Comparison of ENCODE assay signal across 8 mouse cellular contexts in the genomic region with DNA sequence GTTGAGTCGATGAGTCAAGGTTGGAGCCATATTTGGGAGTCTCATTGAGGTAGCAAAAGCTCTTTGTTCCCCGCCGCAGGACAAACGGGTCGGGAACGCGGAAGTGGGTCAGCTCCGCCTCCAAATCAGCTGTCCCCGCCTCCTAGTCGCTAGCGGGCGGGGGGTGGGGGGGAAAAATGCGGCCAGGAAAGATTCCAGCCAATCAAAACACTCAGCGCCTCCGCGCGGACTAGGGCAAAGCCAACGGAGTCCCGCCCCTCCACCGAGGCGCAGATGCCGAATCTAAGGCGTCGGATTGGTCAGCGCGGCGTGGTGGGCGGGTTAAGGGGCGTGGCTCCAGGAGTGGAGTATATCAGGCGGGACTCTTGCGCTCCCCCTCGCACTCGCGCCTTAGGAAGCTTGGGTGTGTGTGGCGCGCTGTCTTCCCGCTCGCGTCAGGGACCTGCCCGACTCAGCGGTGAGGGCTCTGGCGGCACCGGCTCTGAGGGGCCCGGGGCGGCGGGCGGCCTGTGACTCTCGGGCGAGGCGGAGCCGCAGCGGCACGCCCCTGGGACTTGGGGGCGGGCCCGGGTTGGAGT. TPM values are rescaled to one million over a fixed set of nuclear protein-coding genes. Genes with fewer than 3 reads are reported as not detected.
DNase-seq lines count a peak whose midpoint lies in the region; ATAC-seq and TF ChIP-seq lines count a peak whose summit lies in the region.

No protein-coding gene starts in this region.

- H3K4me3 ChIP-seq in erythroblast, embryonic 14.5 days (replicated peaks) = peak overlapping the region; percentile 87
- H3K4me3 ChIP-seq in heart, embryonic 12.5 days = peak overlapping the region; percentile 97
- peak overlapping the region; percentile 94 for H3K4me3 ChIP-seq in kidney, embryonic 16.5 days (ENCODE audit: low read length)
- H3K4me3 ChIP-seq in liver, adult 2 months (ENCODE audit: insufficient read depth, low read depth, low read length) = peak overlapping the region; percentile 78

- peak; percentile 92 for ATAC-seq in heart, embryonic 12.5 days (ENCODE audit: insufficient number of reproducible peaks, low FRiP score)
- ATAC-seq in kidney, embryonic 16.5 days (ENCODE audit: low FRiP score, low TSS enrichment) = peak; percentile 87
- ATAC-seq in monocyte, adult 5-6 weeks (replicated peaks; ENCODE audit: insufficient number of reproducible peaks, low FRiP score, low TSS enrichment, poor library complexity, severe bottlenecking) = peak; percentile 63

- H3K9me3 ChIP-seq in erythroblast, embryonic 14.5 days (ENCODE audit: control insufficient read depth, low read length) = peaks cover 26% of the 10 kb centered on the region
- no peaks in the 10 kb centered on the region for H3K9me3 ChIP-seq in heart, embryonic 12.5 days (replicated peaks)
- no peaks in the 10 kb centered on the region for H3K9me3 ChIP-seq in kidney, embryonic 16.5 days (ENCODE audit: low read length)

- peaks cover 82% of the 10 kb centered on the region for H3K4me1 ChIP-seq in erythroblast, embryonic 14.5 days (ENCODE audit: control insufficient read depth)
- peaks cover 76% of the 10 kb centered on the region for H3K4me1 ChIP-seq in heart, embryonic 12.5 days (replicated peaks)
- peaks cover 72% of the 10 kb centered on the region for H3K4me1 ChIP-seq in kidney, embryonic 16.5 days (ENCODE audit: insufficient read depth, low read length)
- peaks cover 5% of the 10 kb centered on the region for H3K4me1 ChIP-seq in liver, adult 2 months (ENCODE audit: control insufficient read depth, insufficient read depth, low read length)

- under 1% methylated on average over 55 of the region's 55 CpGs for WGBS in heart, embryonic 12.5 days
- under 1% methylated on average over 52 of the region's 55 CpGs for WGBS in kidney, embryonic 16.5 days
- under 1% methylated on average over 46 of the region's 55 CpGs for WGBS in liver, adult 2 months

- H3K27me3 ChIP-seq in erythroblast, embryonic 14.5 days (ENCODE audit: control insufficient read depth) = peaks cover 13% of the 10 kb centered on the region
- H3K27me3 ChIP-seq in heart, embryonic 12.5 days (replicated peaks) = no peaks in the 10 kb centered on the region
- no peaks in the 10 kb centered on the region for H3K27me3 ChIP-seq in kidney, embryonic 16.5 days (ENCODE audit: insufficient read depth, low read length)
- H3K27me3 ChIP-seq in liver, adult 2 months (ENCODE audit: control insufficient read depth, insufficient read depth, low read length) = no peaks in the 10 kb centered on the region

- H3K4me2 ChIP-seq in heart, embryonic 12.5 days = peak overlapping the region; percentile 75
- H3K4me2 ChIP-seq in kidney, embryonic 16.5 days (replicated peaks; ENCODE audit: low read depth, low read length) = peak overlapping the region; percentile 69

- peak overlapping the region; percentile 99 for H3K9ac ChIP-seq in heart, embryonic 12.5 days
- peak overlapping the region; percentile 100 for H3K9ac ChIP-seq in kidney, embryonic 16.5 days (replicated peaks; ENCODE audit: low read length)
- H3K9ac ChIP-seq in liver, adult 2 months (ENCODE audit: low read depth, low read length) = peak overlapping the region; percentile 92

- peak overlapping the region; percentile 100 for H3K27ac ChIP-seq in heart, embryonic 12.5 days (ENCODE audit: poor library complexity, severe bottlenecking)
- peak overlapping the region; percentile 100 for H3K27ac ChIP-seq in kidney, embryonic 16.5 days (ENCODE audit: low read length)
- H3K27ac ChIP-seq in liver, adult 2 months (replicated peaks; ENCODE audit: insufficient read depth, low read depth, low read length) = peak overlapping the region; percentile 85

- no peak for TF ChIP-seq POLR2A in liver, adult 2 months (IDR thresholded peaks at IDR 0.05; ENCODE audit: extremely low read depth, insufficient read depth, low read length)

- no peak for TF ChIP-seq CTCF in liver, adult 2 months (IDR thresholded peaks at IDR 0.05; ENCODE audit: low read depth, low read length)

- H3K36me3 ChIP-seq in erythroblast, embryonic 14.5 days (ENCODE audit: control insufficient read depth) = peaks cover 34% of the 10 kb centered on the region
- H3K36me3 ChIP-seq in heart, embryonic 12.5 days = peaks cover 28% of the 10 kb centered on the region
- peaks cover 26% of the 10 kb centered on the region for H3K36me3 ChIP-seq in kidney, embryonic 16.5 days (ENCODE audit: insufficient read depth, low read length)
- H3K36me3 ChIP-seq in liver, adult 2 months (ENCODE audit: control insufficient read depth, insufficient read depth, low read length) = peaks cover 6% of the 10 kb centered on the region

- peaks cover 6% of the 10 kb centered on the region; the same call in 1 of the 2 replicates for H3K79me2 ChIP-seq in liver, adult 2 months (ENCODE audit: control insufficient read depth, insufficient read depth, low read length)

- peak; percentile 99 for DNase-seq in CD4-positive helper T cell, adult 2 months (ENCODE audit: low read depth, low spot score)
- DNase-seq in brain, embryonic 18.5 days (ENCODE audit: low read depth, low spot score) = peak; percentile 98
- peak; percentile 90 for DNase-seq in liver, adult 2 months (ENCODE audit: extremely low read depth, low read depth, low spot score)
- peak; percentile 98 to 99 for DNase-seq in spleen, postnatal 36 days (ENCODE audit: low spot score in 2 of 2)

RNA-seq across cellular contexts. Expression of gene Cirbp, which starts 1.8 kb away (rescaled TPM):
- polyA plus RNA-seq in erythroblast, embryonic 14.5 days (2012) = 3.9 and 4.3 TPM in 2 replicates
- polyA plus RNA-seq in heart, embryonic 12.5 days (2016; fragmentation: Nextera tagmentation; extraction: Ambion mirVana) = 110 and 118 TPM in 2 replicates
- 96.2 and 101 TPM in 2 replicates for polyA plus RNA-seq in kidney, embryonic 16.5 days (2015; fragmentation: Nextera tagmentation; extraction: Ambion mirVana)
- 19.5 and 25.9 TPM in 2 replicates for total RNA-seq in liver, adult 2 months (2014; rRNA removed)
- 31.8 and 37.0 TPM in 2 replicates for polyA plus RNA-seq in liver, adult 2 months (2012; rRNA removed)
- total RNA-seq in monocyte, adult 5-6 weeks (2017) = 137 to 163 TPM (median 145 TPM) in 3 replicates

RNA-seq across cellular contexts. Expression of gene 1600002K03Rik, which starts 5.2 kb away (rescaled TPM):
- 0.60 and 0.99 TPM in 2 replicates for polyA plus RNA-seq in erythroblast, embryonic 14.5 days (2012)
- 10.4 and 11.7 TPM in 2 replicates for polyA plus RNA-seq in heart, embryonic 12.5 days (2016; fragmentation: Nextera tagmentation; extraction: Ambion mirVana)
- 15.2 and 15.3 TPM in 2 replicates for polyA plus RNA-seq in kidney, embryonic 16.5 days (2015; fragmentation: Nextera tagmentation; extraction: Ambion mirVana)
- total RNA-seq in liver, adult 2 months (2014; rRNA removed) = 5.1 and 7.7 TPM in 2 replicates
- polyA plus RNA-seq in liver, adult 2 months (2012; rRNA removed) = 10.0 and 10.4 TPM in 2 replicates
- total RNA-seq in monocyte, adult 5-6 weeks (2017) = 16.2 to 29.1 TPM (median 18.0 TPM) in 3 replicates

RNA-seq across cellular contexts. Expression of gene Efna2, which starts 11.7 kb away (rescaled TPM):
- polyA plus RNA-seq in erythroblast, embryonic 14.5 days (2012) = 0.10 and 0.16 TPM in 2 replicates
- 16.6 and 17.2 TPM in 2 replicates for polyA plus RNA-seq in heart, embryonic 12.5 days (2016; fragmentation: Nextera tagmentation; extraction: Ambion mirVana)
- 11.0 and 11.8 TPM in 2 replicates for polyA plus RNA-seq in kidney, embryonic 16.5 days (2015; fragmentation: Nextera tagmentation; extraction: Ambion mirVana)
- under 0.01 and 0.07 TPM in 2 replicates for total RNA-seq in liver, adult 2 months (2014; rRNA removed)
- 0.26 TPM in 2 replicates for polyA plus RNA-seq in liver, adult 2 months (2012; rRNA removed)
- total RNA-seq in monocyte, adult 5-6 weeks (2017) = 1.0 TPM in 1 of 3 replicates, not detected in the others

RNA-seq across cellular contexts. Expression of gene Midn, which starts 19.5 kb away (rescaled TPM):
- polyA plus RNA-seq in erythroblast, embryonic 14.5 days (2012) = 7.0 and 9.3 TPM in 2 replicates
- 25.9 and 28.9 TPM in 2 replicates for polyA plus RNA-seq in heart, embryonic 12.5 days (2016; fragmentation: Nextera tagmentation; extraction: Ambion mirVana)
- 15.9 and 16.8 TPM in 2 replicates for polyA plus RNA-seq in kidney, embryonic 16.5 days (2015; fragmentation: Nextera tagmentation; extraction: Ambion mirVana)
- total RNA-seq in liver, adult 2 months (2014; rRNA removed) = 6.9 and 11.6 TPM in 2 replicates
- 27.4 and 38.8 TPM in 2 replicates for polyA plus RNA-seq in liver, adult 2 months (2012; rRNA removed)
- total RNA-seq in monocyte, adult 5-6 weeks (2017) = 27.3 to 65.5 TPM (median 29.9 TPM) in 3 replicates

RNA-seq across cellular contexts. Expression of gene Cbarp, which starts 26.9 kb away (rescaled TPM):
- 0.15 and 0.52 TPM in 2 replicates for polyA plus RNA-seq in erythroblast, embryonic 14.5 days (2012)
- 1.7 and 3.6 TPM in 2 replicates for polyA plus RNA-seq in heart, embryonic 12.5 days (2016; fragmentation: Nextera tagmentation; extraction: Ambion mirVana)
- 6.4 and 7.3 TPM in 2 replicates for polyA plus RNA-seq in kidney, embryonic 16.5 days (2015; fragmentation: Nextera tagmentation; extraction: Ambion mirVana)
- 0.47 and 0.55 TPM in 2 replicates for total RNA-seq in liver, adult 2 months (2014; rRNA removed)
- 1.2 TPM in 2 replicates for polyA plus RNA-seq in liver, adult 2 months (2012; rRNA removed)
- 0.29 to 5.8 TPM (median 4.1 TPM) in 3 replicates for total RNA-seq in monocyte, adult 5-6 weeks (2017)

Comparison
In these comparisons a context has a peak if more than half of its experiments do, and no peak if none do; other contexts are left out.
1. Peak in every context shown above with its lines: DNase-seq, ATAC-seq, H3K4me3 ChIP-seq and H3K27ac ChIP-seq.